Mouse (Mus musculus) heart, embryonic 11.5 days (tissue): ENCODE results near the gene Bloc1s3. TPM values are rescaled to one million over a fixed set of nuclear protein-coding genes. Genes with fewer than 3 reads are reported as not detected.

ENCODE experiments used
- ATAC-seq: fragments of 200-750 bp; cut with Nextera tagmentation; replicated peaks from 2 replicates; pipeline ENCODE4 v1.8.0; 2017; ENCODE audit warnings: moderate library complexity; ENCODE audit not compliant: insufficient number of reproducible peaks, low FRiP score, low TSS enrichment
- H3K27ac ChIP-seq: fragments of 300-500 bp; sonication (generic); 2 replicates; pipeline ENCODE4 v1.5.1; 2014; ENCODE audit warnings: mild to moderate bottlenecking, low read depth, low read length
- H3K27me3 ChIP-seq: fragments of 300-500 bp; sonication (generic); 2 replicates; pipeline ENCODE4 v1.6.1; 2014; ENCODE audit warnings: mild to moderate bottlenecking, low read length, mixed read lengths; ENCODE audit not compliant: control insufficient read depth, insufficient read depth
- H3K36me3 ChIP-seq: fragments of 300-500 bp; sonication (generic); 2 replicates; pipeline ENCODE4 v1.6.1; 2014; ENCODE audit warnings: mild to moderate bottlenecking, low read length, moderate library complexity, mixed read lengths; ENCODE audit not compliant: control insufficient read depth, insufficient read depth
- H3K4me1 ChIP-seq: fragments of 300-500 bp; sonication (generic); 2 replicates; pipeline ENCODE4 v1.6.1; 2014; ENCODE audit warnings: low read length; ENCODE audit not compliant: control insufficient read depth, insufficient read depth
- H3K4me2 ChIP-seq: fragments of 300-500 bp; sonication (generic); 2 replicates; pipeline ENCODE4 v1.6.1; 2014; ENCODE audit warnings: mild to moderate bottlenecking, moderate library complexity
- H3K4me3 ChIP-seq: fragments of 300-500 bp; sonication (generic); 2 replicates; pipeline ENCODE4 v1.5.1; 2014; ENCODE audit warnings: low read depth, low read length
- H3K9ac ChIP-seq: fragments of 300-500 bp; sonication (generic); 2 replicates; pipeline ENCODE4 v1.6.1; 2014; ENCODE audit warnings: mild to moderate bottlenecking, low read depth, low read length, moderate library complexity
- H3K9me3 ChIP-seq: fragments of 300-500 bp; sonication (generic); replicated peaks from 2 replicates; pipeline ENCODE4 v1.6.1; 2016; ENCODE audit warnings: low read length; ENCODE audit not compliant: control insufficient read depth
- WGBS: fragments of 180-500 bp; shearing (Covaris S2); extraction: QIAGEN DNeasy Blood & Tissue Kit; methylation state at CpG from one replicate; pipeline ENCODE4 v1.1.7; 2014; ENCODE audit not compliant: insufficient replicate concordance; 5-methylcytosine and 5-hydroxymethylcytosine counted together
- polyA plus RNA-seq: library from polyadenylated mRNA; unstranded; fragments of >200 nt; fragmentation: Nextera tagmentation; extraction: Ambion mirVana; gene quantifications from 2 replicates; pipeline ENCODE4 v1.2.1, GENCODE M21; 2014

The Bloc1s3 gene
- 1.2 TPM in 2 replicates for polyA plus RNA-seq

- no peaks in the 10 kb centered on the region for H3K9me3 ChIP-seq
- no peaks in the 10 kb centered on the region for H3K27me3 ChIP-seq
- peak within 1 kb of the TSS; percentile 94 for H3K9ac ChIP-seq
- peak; percentile 87 for ATAC-seq
- under 1% methylated on average over 56 of the region's 56 CpGs for WGBS
- 0 out of 2 replicates have a peak, but pooled peaks cover 3% of the 10 kb centered on the region for H3K36me3 ChIP-seq
- peaks cover 7% of the 10 kb centered on the region; the same call in 1 of the 2 replicates for H3K4me1 ChIP-seq
- peak within 1 kb of the TSS; percentile 99 for H3K4me2 ChIP-seq
- H3K27ac ChIP-seq: peak within 1 kb of the TSS; percentile 89
- peak within 1 kb of the TSS; percentile 83 for H3K4me3 ChIP-seq
Observed at GRCm38 (mm10) chr7:19508150-19508923, at the start of gene Bloc1s3, which contains the start of gene Trappc6a. TSS of gene Bloc1s3 (minus strand) at chr7:19508367. TSS of gene Trappc6a (plus strand) at chr7:19508395.

DNA sequence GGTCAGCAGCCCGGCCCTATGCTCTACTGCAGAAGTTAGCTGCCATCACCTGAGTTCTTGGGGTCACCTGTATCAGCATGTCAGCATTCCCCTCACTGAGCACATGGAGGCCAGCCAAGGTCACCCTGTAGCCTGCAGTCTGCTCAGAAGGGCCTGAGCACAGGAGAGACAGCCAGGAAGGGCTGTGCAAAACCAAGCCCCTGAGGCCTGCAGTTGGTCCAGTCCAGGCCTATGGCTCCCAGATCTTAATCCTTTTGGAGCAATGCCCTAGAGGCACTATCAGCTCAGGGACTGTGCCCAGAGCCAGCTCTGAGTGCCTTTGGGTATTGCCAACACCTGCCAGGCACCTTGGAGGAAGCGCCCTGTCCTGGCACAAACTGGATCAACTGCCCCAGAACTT lies 48.9 kb upstream of the Bloc1s3 start:
- whole genome bisulfite sequencing: 77% methylated on average over 2 of the region's 2 CpGs
- peak overlapping the region; percentile 19; the same call in 1 of the 2 replicates for H3K4me2 ChIP-seq
- peaks cover 39% of the 10 kb centered on the region for H3K4me1 ChIP-seq
- H3K4me3 ChIP-seq: no peak overlapping the region
- H3K27me3 ChIP-seq: no peaks in the 10 kb centered on the region
- ATAC-seq: no peak
- H3K27ac ChIP-seq: 0 out of 2 replicates have a peak overlapping the region, but pooled peaks have one; percentile 15
- H3K9me3 ChIP-seq: no peaks in the 10 kb centered on the region
- no peak overlapping the region for H3K9ac ChIP-seq
- peaks cover 13% of the 10 kb centered on the region; the same call in 1 of the 2 replicates for H3K36me3 ChIP-seq

- Histone ChIP-seq H3K9ac (no peak overlapping the region), H3K4me2 (no peak overlapping the region), H3K4me1 (peaks cover 22% of the 10 kb centered on the region), H3K9me3 (no peaks in the 10 kb centered on the region), H3K36me3 (peaks cover 13% of the 10 kb centered on the region; the same call in 1 of the 2 replicates), H3K27me3 (no peaks in the 10 kb centered on the region), H3K27ac (no peak overlapping the region), H3K4me3 (no peak overlapping the region)
- ATAC-seq: no peak
- 87% methylated on average over 1 of the region's 1 CpGs for WGBS
Observed at GRCm38 (mm10) chr7:19554168-19554567, 46.0 kb upstream of the Bloc1s3 start.

DNA sequence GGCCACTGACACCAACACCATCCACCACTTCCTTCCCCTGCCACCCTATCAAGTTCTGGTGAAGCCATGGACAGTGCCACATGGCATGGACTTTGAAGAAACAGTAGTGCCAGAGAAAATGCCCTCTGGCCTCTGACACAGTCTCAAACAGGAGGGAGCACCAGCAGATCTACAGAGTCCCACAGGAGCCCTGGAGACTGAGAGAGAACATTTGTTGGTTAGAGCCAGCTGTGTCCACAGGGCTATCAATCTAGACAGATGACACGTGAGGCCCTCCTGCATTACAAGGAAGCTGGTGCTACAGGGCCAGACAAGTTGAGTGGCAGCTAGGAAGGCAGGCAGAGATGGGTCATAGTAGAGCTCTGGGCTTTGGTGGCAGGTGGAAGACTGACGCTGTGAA lies 44.3 kb upstream of the Bloc1s3 start:
- Histone ChIP-seq H3K9ac (no peak overlapping the region), H3K27ac (no peak overlapping the region)
- ATAC-seq: no peak

GRCm38 (mm10) chr7:19551634-19552033 lies 43.5 kb upstream of the Bloc1s3 start:
- Histone ChIP-seq H3K9me3 (no peaks in the 10 kb centered on the region), H3K4me3 (no peak overlapping the region), H3K4me1 (peaks cover 10% of the 10 kb centered on the region), H3K9ac (no peak overlapping the region), H3K36me3 (peaks cover 13% of the 10 kb centered on the region; the same call in 1 of the 2 replicates), H3K4me2 (no peak overlapping the region), H3K27ac (no peak overlapping the region), H3K27me3 (no peaks in the 10 kb centered on the region)
- ATAC-seq: no peak
- WGBS: 95% methylated on average over 5 of the region's 5 CpGs

More for the DNA sequence above, 44.3 kb upstream of the Bloc1s3 start:
- Histone ChIP-seq H3K27me3 (no peaks in the 10 kb centered on the region), H3K4me1 (peaks cover 12% of the 10 kb centered on the region), H3K4me3 (no peak overlapping the region), H3K9me3 (no peaks in the 10 kb centered on the region), H3K36me3 (peaks cover 13% of the 10 kb centered on the region; the same call in 1 of the 2 replicates), H3K4me2 (no peak overlapping the region)
- 52% methylated on average over 2 of the region's 2 CpGs for WGBS

GRCm38 (mm10) chr7:19549394-19549793 lies 41.2 kb upstream of the Bloc1s3 start:
- 86% methylated on average over 10 of the region's 10 CpGs for WGBS
- Histone ChIP-seq H3K9me3 (no peaks in the 10 kb centered on the region), H3K27ac (no peak overlapping the region), H3K9ac (no peak overlapping the region), H3K4me1 (peaks cover 13% of the 10 kb centered on the region), H3K4me3 (no peak overlapping the region), H3K36me3 (peaks cover 8% of the 10 kb centered on the region; the same call in 1 of the 2 replicates), H3K4me2 (no peak overlapping the region), H3K27me3 (no peaks in the 10 kb centered on the region)
- no peak for ATAC-seq

GRCm38 (mm10) chr7:19547344-19547969 lies 39.3 kb upstream of the Bloc1s3 start:
- peaks cover under 1% of the 10 kb centered on the region; the same call in 1 of the 2 replicates for H3K36me3 ChIP-seq
- H3K4me3 ChIP-seq: no peak overlapping the region
- no peak overlapping the region for H3K4me2 ChIP-seq
- H3K27me3 ChIP-seq: no peaks in the 10 kb centered on the region
- ATAC-seq: no peak
- no peak overlapping the region for H3K27ac ChIP-seq
- H3K9me3 ChIP-seq: no peaks in the 10 kb centered on the region
- no peak overlapping the region for H3K9ac ChIP-seq
- WGBS: 89% methylated on average over 2 of the region's 2 CpGs
- H3K4me1 ChIP-seq: peaks cover 18% of the 10 kb centered on the region

- no peak for ATAC-seq
- H3K4me1 ChIP-seq: peaks cover 28% of the 10 kb centered on the region
- 61% methylated on average over 3 of the region's 3 CpGs for WGBS
Observed at GRCm38 (mm10) chr7:19546007-19546406, 37.8 kb upstream of the Bloc1s3 start.

More at GRCm38 (mm10) chr7:19546007-19546406, 37.8 kb upstream of the Bloc1s3 start:
- Histone ChIP-seq H3K4me3 (no peak overlapping the region), H3K27ac (no peak overlapping the region), H3K9ac (no peak overlapping the region), H3K27me3 (no peaks in the 10 kb centered on the region), H3K4me2 (no peak overlapping the region), H3K9me3 (no peaks in the 10 kb centered on the region), H3K36me3 (no peaks in the 10 kb centered on the region)
